Mouse (Mus musculus) common myeloid progenitor, adult 5-6 weeks (primary cell): ENCODE data around the gene Iyd. TPM values are rescaled to one million over a fixed set of nuclear protein-coding genes. Genes with fewer than 3 reads are reported as not detected.
"Not testable (repeated sequence)": the region's sequence is repeated elsewhere in the genome, so short reads cannot be mapped to it uniquely, and the experiment has no call there.

Experiments used
- ATAC-seq: replicated peaks from 2 replicates; pipeline ENCODE4 v1.8.0; 2016; ENCODE audit warnings: low read depth, mild to moderate bottlenecking, moderate TSS enrichment, inconsistent platforms; ENCODE audit not compliant: poor library complexity, severe bottlenecking
- total RNA-seq: library from RNA; stranded (forward); fragments of 200-1000, 187-1606 nt; gene quantifications from 2 replicates; pipeline ENCODE4 v1.2.3, GENCODE M21; 2017

The Iyd gene
- not detected in 2 replicates for total RNA-seq

- no peak for ATAC-seq
Measured at GRCm38 (mm10) chr10:3540003-3540827, at the start of gene Iyd. Gene Iyd (plus strand): TSS chr10:3540240.

GRCm38 (mm10) chr10:3496791-3497190 lies 43.2 kb upstream of the Iyd start:
- ATAC-seq: no peak

GRCm38 (mm10) chr10:3500846-3501245 lies 39.2 kb upstream of the Iyd start:
- ATAC-seq: not testable (repeated sequence)

- ATAC-seq: peak; percentile 36; the same call in 1 of the 2 replicates
Measured at GRCm38 (mm10) chr10:3507484-3508221, 32.4 kb upstream of the Iyd start.

- ATAC-seq: no peak
Measured at GRCm38 (mm10) chr10:3508222-3508588, 31.8 kb upstream of the Iyd start.

GRCm38 (mm10) chr10:3508746-3509145 lies 31.3 kb upstream of the Iyd start:
- ATAC-seq: no peak

GRCm38 (mm10) chr10:3509663-3510277 lies 30.3 kb upstream of the Iyd start:
- ATAC-seq: no peak

GRCm38 (mm10) chr10:3510486-3510885 lies 29.6 kb upstream of the Iyd start:
- no peak for ATAC-seq

GRCm38 (mm10) chr10:3511401-3511800 lies 28.6 kb upstream of the Iyd start:
- no peak for ATAC-seq

GRCm38 (mm10) chr10:3512620-3513305 lies 27.3 kb upstream of the Iyd start:
- ATAC-seq: no peak

GRCm38 (mm10) chr10:3513947-3514346 lies 26.1 kb upstream of the Iyd start:
- ATAC-seq: no peak

GRCm38 (mm10) chr10:3514634-3515033 lies 25.4 kb upstream of the Iyd start:
- no peak for ATAC-seq

- ATAC-seq: 0 out of 2 replicates have a peak, but pooled peaks have one; percentile 15
Measured at GRCm38 (mm10) chr10:3516442-3516841, 23.6 kb upstream of the Iyd start.

GRCm38 (mm10) chr10:3523044-3523793 lies 16.8 kb upstream of the Iyd start:
- ATAC-seq: peak; percentile 39; the same call in 1 of the 2 replicates

GRCm38 (mm10) chr10:3524513-3524912 lies 15.5 kb upstream of the Iyd start:
- no peak for ATAC-seq

- ATAC-seq: no peak
Measured at GRCm38 (mm10) chr10:3525420-3526019, 14.5 kb upstream of the Iyd start.

- ATAC-seq: no peak
Measured at GRCm38 (mm10) chr10:3529807-3530206, 10.2 kb upstream of the Iyd start.

GRCm38 (mm10) chr10:3530661-3531060 lies 9.4 kb upstream of the Iyd start:
- no peak for ATAC-seq

- peak; percentile 91 for ATAC-seq
Measured at GRCm38 (mm10) chr10:3531375-3531774, 8.7 kb upstream of the Iyd start.
